Mouse (Mus musculus) kidney, adult 18-20 months (tissue): ENCODE data around the gene Sorl1.
A peak's percentile ranks its signal among the peaks of the same experiment; 100 is the strongest.

Source experiments
- DNase-seq: peaks from one replicate; pipeline ENCODE4 v3.0.0; 2021

Gene Sorl1

GRCm38 (mm10) chr9:42048542-42048941, 75.6 kb downstream of the Sorl1 start:
- no peak for DNase-seq

- no peak for DNase-seq
Measured at GRCm38 (mm10) chr9:42047786-42048185, 76.3 kb downstream of the Sorl1 start.

- no peak for DNase-seq
Measured at GRCm38 (mm10) chr9:42046248-42046647, 77.8 kb downstream of the Sorl1 start.

- DNase-seq: no peak
Measured at GRCm38 (mm10) chr9:42044651-42045050, 79.4 kb downstream of the Sorl1 start.

- DNase-seq: no peak
Measured at GRCm38 (mm10) chr9:42043934-42044333, 80.2 kb downstream of the Sorl1 start.

GRCm38 (mm10) chr9:42039000-42039992, 84.8 kb downstream of the Sorl1 start:
- no peak for DNase-seq

GRCm38 (mm10) chr9:42036885-42037284, 87.2 kb downstream of the Sorl1 start:
- DNase-seq: peak; percentile 64

- peak; percentile 83 for DNase-seq
Measured at GRCm38 (mm10) chr9:42035995-42036394, 88.1 kb downstream of the Sorl1 start.

GRCm38 (mm10) chr9:42035213-42035765, 88.8 kb downstream of the Sorl1 start:
- no peak for DNase-seq

- no peak for DNase-seq
Measured at GRCm38 (mm10) chr9:42034116-42034520, 90.0 kb downstream of the Sorl1 start.

GRCm38 (mm10) chr9:42033291-42034115, 90.6 kb downstream of the Sorl1 start:
- DNase-seq: no peak

GRCm38 (mm10) chr9:42032419-42032818, 91.7 kb downstream of the Sorl1 start:
- DNase-seq: no peak

GRCm38 (mm10) chr9:42028807-42029206, 95.3 kb downstream of the Sorl1 start:
- no peak for DNase-seq

GRCm38 (mm10) chr9:42024257-42024656, 99.8 kb downstream of the Sorl1 start:
- DNase-seq: no peak

GRCm38 (mm10) chr9:42023383-42023782, 100.7 kb downstream of the Sorl1 start:
- no peak for DNase-seq

- DNase-seq: no peak
Measured at GRCm38 (mm10) chr9:42022318-42022717, 101.8 kb downstream of the Sorl1 start.

GRCm38 (mm10) chr9:42019308-42020031, 104.6 kb downstream of the Sorl1 start:
- DNase-seq: no peak

GRCm38 (mm10) chr9:42008501-42008900, 115.6 kb downstream of the Sorl1 start:
- no peak for DNase-seq

GRCm38 (mm10) chr9:42005101-42005500, 119.0 kb downstream of the Sorl1 start:
- no peak for DNase-seq

- no peak for DNase-seq
Measured at GRCm38 (mm10) chr9:42004140-42004539, 120.0 kb downstream of the Sorl1 start.

GRCm38 (mm10) chr9:41999498-42000473, 124.3 kb downstream of the Sorl1 start:
- peak; percentile 43 for DNase-seq
